8 mouse cellular contexts compared by ENCODE assay signal in the genomic region with DNA sequence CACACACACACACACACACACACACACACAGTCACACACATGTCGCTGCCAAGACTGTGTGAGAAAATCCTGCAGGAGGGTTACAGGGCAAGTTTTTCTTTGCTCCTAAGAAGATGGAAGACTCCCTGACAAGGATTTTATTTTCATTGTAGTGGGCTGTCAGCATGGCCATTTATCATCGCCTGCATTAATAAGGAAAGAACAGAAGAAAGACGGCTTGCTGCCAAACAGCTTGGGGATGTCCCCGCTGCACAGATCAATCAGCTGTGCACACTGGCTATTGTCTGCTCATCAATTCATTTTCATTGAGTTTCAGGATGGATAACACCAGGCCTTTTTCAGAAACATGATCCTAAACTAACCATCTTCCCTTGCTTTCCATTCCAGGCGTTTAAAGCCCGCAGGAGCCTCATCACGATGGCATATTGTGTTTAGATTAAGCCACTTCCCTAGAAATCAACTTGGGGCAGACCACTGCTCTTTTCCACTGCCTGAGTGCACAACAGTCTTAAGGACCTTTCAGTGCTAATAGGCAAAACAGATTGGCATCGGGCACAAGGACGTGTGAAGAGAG.
DNase-seq lines count a peak whose midpoint lies in the region; ATAC-seq lines count a peak whose summit lies in the region.

No protein-coding gene starts in this region.

- no peaks in the 10 kb centered on the region for H3K27me3 ChIP-seq in forebrain, embryonic 11.5 days (ENCODE audit: control insufficient read depth, insufficient read depth, low read length)
- no peaks in the 10 kb centered on the region for H3K27me3 ChIP-seq in forebrain, embryonic 10.5 days (ENCODE audit: poor library complexity, severe bottlenecking)
- no peaks in the 10 kb centered on the region for H3K27me3 ChIP-seq in hindbrain, embryonic 13.5 days
- H3K27me3 ChIP-seq in midbrain, embryonic 16.5 days (ENCODE audit: control insufficient read depth, insufficient read depth, low read depth, low read length): no peaks in the 10 kb centered on the region

- WGBS in forebrain, embryonic 11.5 days: 29% methylated on average over 9 of the region's 9 CpGs
- 41% methylated on average over 9 of the region's 9 CpGs for WGBS in forebrain, embryonic 10.5 days
- WGBS in hindbrain, embryonic 13.5 days: 4% methylated on average over 9 of the region's 9 CpGs
- WGBS in midbrain, embryonic 16.5 days: 7% methylated on average over 9 of the region's 9 CpGs

- H3K4me3 ChIP-seq in forebrain, embryonic 11.5 days (ENCODE audit: low read depth, low read length): no peak overlapping the region
- no peak overlapping the region for H3K4me3 ChIP-seq in forebrain, embryonic 10.5 days
- H3K4me3 ChIP-seq in hindbrain, embryonic 13.5 days: no peak overlapping the region
- H3K4me3 ChIP-seq in midbrain, embryonic 16.5 days (ENCODE audit: low read depth, low read length): no peak overlapping the region

- H3K9me3 ChIP-seq in forebrain, embryonic 11.5 days (ENCODE audit: control insufficient read depth, low read length): no peaks in the 10 kb centered on the region
- H3K9me3 ChIP-seq in forebrain, embryonic 10.5 days: no peaks in the 10 kb centered on the region
- no peaks in the 10 kb centered on the region for H3K9me3 ChIP-seq in hindbrain, embryonic 13.5 days
- H3K9me3 ChIP-seq in midbrain, embryonic 16.5 days (replicated peaks; ENCODE audit: control insufficient read depth, low read length, poor library complexity, severe bottlenecking): no peaks in the 10 kb centered on the region

- H3K4me1 ChIP-seq in forebrain, embryonic 11.5 days (replicated peaks; ENCODE audit: control insufficient read depth, insufficient read depth, low read length): 0 out of 2 replicates have a peak, but pooled peaks cover 2% of the 10 kb centered on the region
- peaks cover 11% of the 10 kb centered on the region for H3K4me1 ChIP-seq in forebrain, embryonic 10.5 days
- peaks cover 27% of the 10 kb centered on the region for H3K4me1 ChIP-seq in hindbrain, embryonic 13.5 days (replicated peaks)
- H3K4me1 ChIP-seq in midbrain, embryonic 16.5 days (ENCODE audit: control insufficient read depth, insufficient read depth, low read length): peaks cover 6% of the 10 kb centered on the region

- H3K9ac ChIP-seq in forebrain, embryonic 11.5 days (ENCODE audit: low read length): no peak overlapping the region
- H3K9ac ChIP-seq in hindbrain, embryonic 13.5 days: no peak overlapping the region
- H3K9ac ChIP-seq in midbrain, embryonic 16.5 days (ENCODE audit: low read depth, low read length): no peak overlapping the region

- no peak overlapping the region for H3K27ac ChIP-seq in forebrain, embryonic 11.5 days (ENCODE audit: low read depth, low read length)
- H3K27ac ChIP-seq in forebrain, embryonic 10.5 days: no peak overlapping the region
- H3K27ac ChIP-seq in hindbrain, embryonic 13.5 days: peak overlapping the region; percentile 84
- H3K27ac ChIP-seq in midbrain, embryonic 16.5 days (ENCODE audit: low read length): peak overlapping the region; percentile 8; the same call in 1 of the 2 replicates

- no peak overlapping the region for H3K4me2 ChIP-seq in forebrain, embryonic 11.5 days (ENCODE audit: low read depth, low read length, severe bottlenecking)
- H3K4me2 ChIP-seq in hindbrain, embryonic 13.5 days: peak overlapping the region; percentile 41
- peak overlapping the region; percentile 33 for H3K4me2 ChIP-seq in midbrain, embryonic 16.5 days (ENCODE audit: low read length)

- ATAC-seq in forebrain, embryonic 11.5 days (replicated peaks; ENCODE audit: low FRiP score): peak; percentile 37; the same call in 1 of the 2 replicates
- peak; percentile 91 for ATAC-seq in hindbrain, embryonic 13.5 days (ENCODE audit: low FRiP score)
- peak; percentile 76 for ATAC-seq in midbrain, embryonic 16.5 days
- no peak for ATAC-seq in erythroid progenitor cell, adult 5-6 weeks (replicated peaks; ENCODE audit: low FRiP score, poor library complexity, severe bottlenecking)

- no peak for DNase-seq in forebrain, embryonic 11.5 days (ENCODE audit: low spot score)
- no peak for DNase-seq in forebrain, embryonic 10.5 days (ENCODE audit: extremely low spot score, low spot score)
- peak; percentile 78 for DNase-seq in embryo, embryonic 10 days (ENCODE audit: low spot score)
- no peak for DNase-seq in gastrocnemius, postnatal 14 days
- no peak for DNase-seq in right cerebral cortex, postnatal 4 days

- H3K36me3 ChIP-seq in forebrain, embryonic 11.5 days (ENCODE audit: control insufficient read depth, insufficient read depth, low read length): no peaks in the 10 kb centered on the region
- H3K36me3 ChIP-seq in forebrain, embryonic 10.5 days (replicated peaks): no peaks in the 10 kb centered on the region
- H3K36me3 ChIP-seq in hindbrain, embryonic 13.5 days: no peaks in the 10 kb centered on the region
- H3K36me3 ChIP-seq in midbrain, embryonic 16.5 days (ENCODE audit: control insufficient read depth, insufficient read depth, low read length): no peaks in the 10 kb centered on the region

- intact Hi-C loops in gastrocnemius, postnatal 14 days (cut with DNase I; ENCODE audit: low total_unique reads): no loop called here

Comparison
In these comparisons a context has a peak if more than half of its experiments do, and no peak if none do; other contexts are left out.
1. H3K27ac ChIP-seq: peak in hindbrain, embryonic 13.5 days (single experiment) and midbrain, embryonic 16.5 days (single experiment); none in forebrain, embryonic 11.5 days (single experiment) and forebrain, embryonic 10.5 days (single experiment).